Mouse (Mus musculus) testis, adult 2 months (tissue): Measurements from ENCODE around the gene Hist1h4i.

Experiments
- CTCF ChIP-seq: fragments of 200-500 bp; IDR thresholded peaks from 2 replicates; pipeline ENCODE4 v1.5.1; 2012; ENCODE audit warnings: low read depth, mild to moderate bottlenecking, inconsistent platforms, low read length, moderate library complexity; ENCODE audit not compliant: control insufficient read depth, insufficient read depth, insufficient replicate concordance
- POLR2A ChIP-seq: fragments of 200-500 bp; IDR thresholded peaks from 2 replicates; pipeline ENCODE4 v1.6.1; 2012; ENCODE audit warnings: low read depth, mild to moderate bottlenecking, inconsistent platforms, low read length, moderate library complexity; ENCODE audit not compliant: control insufficient read depth

- TF ChIP-seq CTCF (no peak), POLR2A (no peak)
Observed at GRCm38 (mm10) chr13:22006334-22007120, 34.6 kb downstream of the Hist1h4i start.
